Mouse (Mus musculus) kidney, embryonic 16.5 days (tissue): ENCODE results near the gene Tmem106c. TPM values are rescaled to one million over a fixed set of nuclear protein-coding genes. Genes with fewer than 3 reads are reported as not detected.

ENCODE experiments used
- ATAC-seq: fragments of 200-750 bp; cut with Nextera tagmentation; 2 replicates; pipeline ENCODE4 v1.8.0; 2017; ENCODE audit warnings: moderate TSS enrichment; ENCODE audit not compliant: low FRiP score, low TSS enrichment
- H3K27ac ChIP-seq: fragments of 300-500 bp; sonication (generic); 2 replicates; pipeline ENCODE4 v1.5.1; 2014; ENCODE audit warnings: low read length
- H3K27me3 ChIP-seq: fragments of 300-500 bp; sonication (generic); 2 replicates; pipeline ENCODE4 v1.6.1; 2014; ENCODE audit warnings: low read length, control low read depth, mixed read lengths; ENCODE audit not compliant: insufficient read depth
- H3K36me3 ChIP-seq: fragments of 300-500 bp; sonication (generic); 2 replicates; pipeline ENCODE4 v1.6.1; 2014; ENCODE audit warnings: low read length, control low read depth, mixed read lengths; ENCODE audit not compliant: insufficient read depth
- H3K4me1 ChIP-seq: fragments of 300-500 bp; sonication (generic); 2 replicates; pipeline ENCODE4 v1.6.1; 2014; ENCODE audit warnings: low read length, control low read depth, mixed read lengths; ENCODE audit not compliant: insufficient read depth
- H3K4me2 ChIP-seq: fragments of 300-500 bp; sonication (generic); replicated peaks from 2 replicates; pipeline ENCODE4 v1.6.1; 2014; ENCODE audit warnings: low read depth, low read length
- H3K4me3 ChIP-seq: fragments of 300-500 bp; sonication (generic); 2 replicates; pipeline ENCODE4 v1.5.1; 2014; ENCODE audit warnings: mild to moderate bottlenecking, low read length
- H3K9ac ChIP-seq: fragments of 300-500 bp; sonication (generic); replicated peaks from 2 replicates; pipeline ENCODE4 v1.6.1; 2014; ENCODE audit warnings: low read length
- H3K9me3 ChIP-seq: fragments of 300-500 bp; sonication (generic); 2 replicates; pipeline ENCODE4 v1.6.1; 2016; ENCODE audit warnings: low read length, control low read depth
- WGBS: fragments of 180-500 bp; shearing (Covaris S2); extraction: QIAGEN DNeasy Blood & Tissue Kit; methylation state at CpG from one replicate; pipeline ENCODE4 v1.1.7; 2014; 5-methylcytosine and 5-hydroxymethylcytosine counted together
- polyA plus RNA-seq: library from polyadenylated mRNA; unstranded; fragments of >200 nt; fragmentation: Nextera tagmentation; extraction: Ambion mirVana; gene quantifications from 2 replicates; pipeline ENCODE4 v1.2.1, GENCODE M21; 2015

Gene Tmem106c
- polyA plus RNA-seq, 1 experiment from 2014 or later: 61.3 TPM

GRCm38 (mm10) chr15:97949706-97950105 lies 14.3 kb upstream of the Tmem106c start:
- WGBS: 73% methylated on average over 3 of the region's 3 CpGs
- Histone ChIP-seq H3K4me3 (no peak overlapping the region), H3K9me3 (no peaks in the 10 kb centered on the region), H3K9ac (no peak overlapping the region), H3K36me3 (no peaks in the 10 kb centered on the region), H3K27ac (no peak overlapping the region), H3K4me1 (peaks cover 26% of the 10 kb centered on the region), H3K27me3 (0 out of 2 replicates have a peak, but pooled peaks cover under 1% of the 10 kb centered on the region), H3K4me2 (no peak overlapping the region)
- ATAC-seq: no peak

GRCm38 (mm10) chr15:97950240-97950639 lies 13.8 kb upstream of the Tmem106c start:
- 37% methylated on average over 7 of the region's 7 CpGs for WGBS
- no peak for ATAC-seq
- Histone ChIP-seq H3K4me3 (no peak overlapping the region), H3K9me3 (no peaks in the 10 kb centered on the region), H3K9ac (no peak overlapping the region), H3K27me3 (0 out of 2 replicates have a peak, but pooled peaks cover 4% of the 10 kb centered on the region), H3K4me1 (peaks cover 21% of the 10 kb centered on the region), H3K27ac (no peak overlapping the region), H3K36me3 (no peaks in the 10 kb centered on the region), H3K4me2 (no peak overlapping the region)

GRCm38 (mm10) chr15:97952137-97952888 lies 11.7 kb upstream of the Tmem106c start:
- 0 out of 2 replicates have a peak overlapping the region, but pooled peaks have one; percentile 20 for H3K9ac ChIP-seq
- no peaks in the 10 kb centered on the region for H3K9me3 ChIP-seq
- no peak overlapping the region for H3K27ac ChIP-seq
- peaks cover 15% of the 10 kb centered on the region for H3K4me1 ChIP-seq
- 0 out of 2 replicates have a peak, but pooled peaks cover 4% of the 10 kb centered on the region for H3K27me3 ChIP-seq
- no peaks in the 10 kb centered on the region for H3K36me3 ChIP-seq
- H3K4me2 ChIP-seq: no peak overlapping the region
- WGBS: 16% methylated on average over 16 of the region's 16 CpGs
- H3K4me3 ChIP-seq: no peak overlapping the region
- peak; percentile 35; the same call in 1 of the 2 replicates for ATAC-seq

- H3K4me1 ChIP-seq: peaks cover 15% of the 10 kb centered on the region
- H3K36me3 ChIP-seq: no peaks in the 10 kb centered on the region
- no peak for ATAC-seq
- no peak overlapping the region for H3K4me3 ChIP-seq
- no peak overlapping the region for H3K4me2 ChIP-seq
- no peak overlapping the region for H3K9ac ChIP-seq
- no peak overlapping the region for H3K27ac ChIP-seq
- H3K9me3 ChIP-seq: no peaks in the 10 kb centered on the region
- 0 out of 2 replicates have a peak, but pooled peaks cover 4% of the 10 kb centered on the region for H3K27me3 ChIP-seq
- WGBS: 74% methylated on average over 4 of the region's 4 CpGs
Measured at GRCm38 (mm10) chr15:97952889-97953189, 11.2 kb upstream of the Tmem106c start.

DNA sequence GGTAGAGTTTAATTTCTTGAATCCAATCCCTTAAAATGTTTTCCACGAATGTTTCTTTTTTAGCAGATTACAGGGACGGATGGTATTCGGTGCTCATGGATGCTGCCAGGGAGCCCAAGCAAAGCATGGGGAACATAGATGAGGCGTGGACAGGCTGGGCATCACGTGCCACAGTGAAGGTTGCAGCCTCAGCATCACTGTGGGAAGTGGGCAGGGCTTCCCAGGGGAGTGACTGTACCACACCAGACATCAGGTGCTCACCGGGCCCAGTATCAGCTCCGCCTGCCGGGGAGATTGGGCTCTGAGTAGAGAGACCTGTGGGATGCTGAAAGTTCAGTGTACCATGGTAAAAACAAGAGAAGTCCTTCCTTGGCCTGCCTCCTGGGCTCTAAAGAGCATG lies 9.3 kb upstream of the Tmem106c start:
- H3K36me3 ChIP-seq: no peaks in the 10 kb centered on the region
- H3K27ac ChIP-seq: no peak overlapping the region
- no peak for ATAC-seq
- H3K4me3 ChIP-seq: no peak overlapping the region
- WGBS: 79% methylated on average over 8 of the region's 8 CpGs
- H3K9ac ChIP-seq: no peak overlapping the region
- H3K9me3 ChIP-seq: no peaks in the 10 kb centered on the region
- H3K4me1 ChIP-seq: peaks cover 9% of the 10 kb centered on the region
- no peak overlapping the region for H3K4me2 ChIP-seq
- 0 out of 2 replicates have a peak, but pooled peaks cover 4% of the 10 kb centered on the region for H3K27me3 ChIP-seq

DNA sequence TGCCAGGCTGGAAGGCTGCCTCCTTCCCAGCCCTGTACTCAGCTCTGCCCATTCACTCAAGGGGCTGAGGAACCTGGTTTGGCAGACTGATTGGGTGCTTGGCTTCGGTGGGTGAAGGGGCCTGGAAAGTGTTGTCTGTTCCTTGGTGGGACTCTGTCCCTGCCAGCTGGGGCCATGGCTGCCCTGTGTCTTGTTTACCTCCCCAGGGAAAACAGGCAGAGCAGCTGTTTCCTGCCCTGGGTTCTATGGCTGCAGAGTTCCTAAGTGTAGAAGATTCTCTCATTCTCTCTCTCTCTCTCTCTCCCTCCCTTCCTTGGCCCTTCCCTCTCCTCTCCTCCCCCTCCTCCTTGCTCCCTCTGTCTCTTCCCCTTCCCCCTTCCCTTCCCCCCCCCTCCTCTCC lies 8.7 kb upstream of the Tmem106c start:
- Histone ChIP-seq H3K27ac (no peak overlapping the region), H3K27me3 (0 out of 2 replicates have a peak, but pooled peaks cover 4% of the 10 kb centered on the region), H3K4me3 (no peak overlapping the region), H3K4me1 (peaks cover 4% of the 10 kb centered on the region), H3K4me2 (no peak overlapping the region), H3K36me3 (no peaks in the 10 kb centered on the region), H3K9me3 (no peaks in the 10 kb centered on the region), H3K9ac (no peak overlapping the region)
- no peak for ATAC-seq
- WGBS: 67% methylated on average over 1 of the region's 1 CpGs

GRCm38 (mm10) chr15:97955742-97956141 lies 8.3 kb upstream of the Tmem106c start:
- ATAC-seq: no peak
- 0 out of 2 replicates have a peak, but pooled peaks cover 4% of the 10 kb centered on the region for H3K27me3 ChIP-seq
- H3K27ac ChIP-seq: no peak overlapping the region
- peak overlapping the region; percentile 41; the same call in 1 of the 2 replicates for H3K9ac ChIP-seq
- no peaks in the 10 kb centered on the region for H3K36me3 ChIP-seq
- no peak overlapping the region for H3K4me2 ChIP-seq
- 34% methylated on average over 4 of the region's 4 CpGs for WGBS
- H3K4me1 ChIP-seq: peaks cover 4% of the 10 kb centered on the region
- H3K9me3 ChIP-seq: no peaks in the 10 kb centered on the region
- H3K4me3 ChIP-seq: no peak overlapping the region

DNA sequence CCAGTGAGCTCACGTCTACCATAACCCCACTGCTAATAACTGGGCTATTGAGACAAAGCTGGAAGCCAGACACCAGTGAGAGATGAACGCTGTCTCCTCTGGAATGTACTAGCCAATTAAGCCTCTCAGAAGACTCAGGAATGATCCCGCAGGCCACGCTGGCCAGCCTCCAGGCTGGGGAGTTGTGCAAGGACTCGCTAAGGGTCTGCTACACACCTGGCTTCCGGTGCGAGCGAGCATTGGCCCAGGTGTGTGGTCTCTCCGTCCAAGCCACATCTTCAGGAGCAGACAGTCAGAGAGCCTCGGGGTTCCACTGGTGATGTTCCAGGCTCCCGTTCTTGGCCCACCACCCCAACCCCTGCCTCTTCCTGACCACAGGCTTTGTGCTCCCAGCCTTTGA lies 7.6 kb upstream of the Tmem106c start:
- H3K9me3 ChIP-seq: no peaks in the 10 kb centered on the region
- no peak for ATAC-seq
- peaks cover 4% of the 10 kb centered on the region for H3K4me1 ChIP-seq
- H3K27me3 ChIP-seq: 0 out of 2 replicates have a peak, but pooled peaks cover 4% of the 10 kb centered on the region
- H3K4me2 ChIP-seq: no peak overlapping the region
- 72% methylated on average over 11 of the region's 11 CpGs for WGBS
- no peak overlapping the region for H3K4me3 ChIP-seq
- H3K36me3 ChIP-seq: no peaks in the 10 kb centered on the region
- H3K27ac ChIP-seq: no peak overlapping the region
- H3K9ac ChIP-seq: no peak overlapping the region

DNA sequence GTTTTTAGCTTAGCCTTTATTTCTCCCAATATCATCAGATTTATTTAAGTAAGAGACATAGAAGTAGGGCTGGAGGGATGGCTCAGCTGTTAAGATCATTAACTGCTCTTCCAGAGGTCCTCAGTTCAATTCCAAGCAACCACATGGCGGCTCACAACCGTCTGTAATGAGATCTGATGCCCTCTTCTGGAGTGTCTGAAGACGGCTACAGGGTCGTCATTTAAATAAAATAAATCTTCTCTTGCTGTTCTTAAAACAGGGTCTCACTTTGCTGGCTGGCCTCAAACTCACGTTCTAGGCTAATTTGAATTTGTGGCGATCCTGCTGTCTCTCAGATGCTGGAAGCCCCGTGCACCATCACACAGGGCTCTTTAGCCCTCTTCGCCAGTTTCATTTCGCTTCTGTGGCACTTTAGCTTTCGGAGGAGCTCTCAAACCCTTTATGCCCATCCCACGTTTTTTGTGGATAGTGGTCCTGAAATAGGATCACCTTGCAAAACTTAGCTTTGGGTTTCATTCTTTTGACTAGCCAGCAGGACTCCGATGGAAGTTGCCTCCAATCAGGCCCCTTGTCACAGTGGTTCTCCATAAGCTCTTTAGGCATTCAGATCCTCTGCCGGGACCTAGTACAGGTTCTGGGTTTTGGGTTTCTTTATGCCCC lies 541 bp upstream of the Tmem106c start:
- WGBS: 9% methylated on average over 13 of the region's 13 CpGs
- H3K4me3 ChIP-seq: peak overlapping the region; percentile 66
- H3K9me3 ChIP-seq: no peaks in the 10 kb centered on the region
- no peaks in the 10 kb centered on the region for H3K27me3 ChIP-seq
- peak overlapping the region; percentile 85 for H3K4me2 ChIP-seq
- H3K4me1 ChIP-seq: peaks cover 6% of the 10 kb centered on the region
- ATAC-seq: no peak
- H3K27ac ChIP-seq: peak overlapping the region; percentile 73
- no peaks in the 10 kb centered on the region for H3K36me3 ChIP-seq
- peak overlapping the region; percentile 72 for H3K9ac ChIP-seq

DNA sequence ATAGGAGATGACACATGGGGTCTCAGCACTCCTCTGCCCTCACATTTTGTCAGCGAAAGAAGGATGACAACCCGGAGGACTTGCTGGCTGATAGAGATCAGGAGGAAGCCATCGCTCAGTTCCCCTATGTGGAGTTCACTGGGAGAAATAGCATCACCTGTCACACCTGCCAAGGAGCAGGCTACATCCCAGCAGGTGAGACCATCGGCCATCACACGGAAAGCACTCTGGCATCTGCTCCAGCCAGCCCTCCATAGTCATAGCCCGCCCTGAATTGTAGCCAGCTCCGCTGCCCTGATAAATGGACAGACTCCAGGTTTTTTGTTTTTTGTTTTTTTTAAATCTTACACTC lies 812 bp downstream of the Tmem106c start:
- peak overlapping the region; percentile 82 for H3K27ac ChIP-seq
- peak; percentile 47 for ATAC-seq
- H3K4me1 ChIP-seq: peaks cover 6% of the 10 kb centered on the region

More for the DNA sequence above, 812 bp downstream of the Tmem106c start:
- WGBS: 26% methylated on average over 7 of the region's 7 CpGs
- H3K4me3 ChIP-seq: peak overlapping the region; percentile 66
- H3K27me3 ChIP-seq: no peaks in the 10 kb centered on the region
- peak overlapping the region; percentile 85 for H3K4me2 ChIP-seq
- no peaks in the 10 kb centered on the region for H3K9me3 ChIP-seq
- peak overlapping the region; percentile 85 for H3K9ac ChIP-seq
- H3K36me3 ChIP-seq: no peaks in the 10 kb centered on the region
